Mouse (Mus musculus) liver, embryonic 12.5 days (tissue): Measurements from ENCODE around the gene Pkdrej. TPM values are rescaled to one million over a fixed set of nuclear protein-coding genes. Genes with fewer than 3 reads are reported as not detected.
A peak's percentile ranks its signal among the peaks of the same experiment; 100 is the strongest.
"Not testable (repeated sequence)": the region's sequence is repeated elsewhere in the genome, so short reads cannot be mapped to it uniquely, and the experiment has no call there.

ENCODE experiments used
- ATAC-seq: fragments of 200-750 bp; cut with Nextera tagmentation; 2 replicates; pipeline ENCODE4 v1.8.0; 2017; ENCODE audit warnings: moderate number of reproducible peaks, mild to moderate bottlenecking, moderate library complexity
- H3K27ac ChIP-seq: fragments of 300-500 bp; sonication (generic); 2 replicates; pipeline ENCODE4 v1.5.1; 2016; ENCODE audit warnings: mild to moderate bottlenecking
- H3K27me3 ChIP-seq: fragments of 300-500 bp; sonication (generic); replicated peaks from 2 replicates; pipeline ENCODE4 v1.6.1; 2016; ENCODE audit warnings: mild to moderate bottlenecking, moderate library complexity
- H3K36me3 ChIP-seq: fragments of 300-500 bp; sonication (generic); 2 replicates; pipeline ENCODE4 v1.6.1; 2016; ENCODE audit warnings: mild to moderate bottlenecking, moderate library complexity
- H3K4me1 ChIP-seq: fragments of 300-500 bp; sonication (generic); 2 replicates; pipeline ENCODE4 v1.6.1; 2016
- H3K4me2 ChIP-seq: fragments of 300-500 bp; sonication (generic); 2 replicates; pipeline ENCODE4 v1.6.1; 2016; ENCODE audit warnings: mild to moderate bottlenecking, moderate library complexity
- H3K4me3 ChIP-seq: fragments of 300-500 bp; sonication (generic); 2 replicates; pipeline ENCODE4 v1.5.1; 2016; ENCODE audit warnings: mild to moderate bottlenecking, moderate library complexity
- H3K9ac ChIP-seq: fragments of 300-500 bp; sonication (generic); 2 replicates; pipeline ENCODE4 v1.6.1; 2016; ENCODE audit warnings: mild to moderate bottlenecking, moderate library complexity
- H3K9me3 ChIP-seq: fragments of 300-500 bp; sonication (generic); replicated peaks from 2 replicates; pipeline ENCODE4 v1.6.1; 2016; ENCODE audit warnings: mild to moderate bottlenecking, moderate library complexity
- WGBS: fragments of 180-500 bp; shearing (Covaris S2); methylation state at CpG from one replicate; pipeline ENCODE4 v1.1.7; 2016; ENCODE audit not compliant: insufficient replicate concordance; 5-methylcytosine and 5-hydroxymethylcytosine counted together
- polyA plus RNA-seq: library from polyadenylated mRNA; unstranded; fragments of >200 nt; fragmentation: Nextera tagmentation; extraction: Ambion mirVana; gene quantifications from 2 replicates; pipeline ENCODE4 v1.2.1, GENCODE M21; 2016

Pkdrej gene
- 0.07 and 0.12 TPM in 2 replicates for polyA plus RNA-seq

DNA sequence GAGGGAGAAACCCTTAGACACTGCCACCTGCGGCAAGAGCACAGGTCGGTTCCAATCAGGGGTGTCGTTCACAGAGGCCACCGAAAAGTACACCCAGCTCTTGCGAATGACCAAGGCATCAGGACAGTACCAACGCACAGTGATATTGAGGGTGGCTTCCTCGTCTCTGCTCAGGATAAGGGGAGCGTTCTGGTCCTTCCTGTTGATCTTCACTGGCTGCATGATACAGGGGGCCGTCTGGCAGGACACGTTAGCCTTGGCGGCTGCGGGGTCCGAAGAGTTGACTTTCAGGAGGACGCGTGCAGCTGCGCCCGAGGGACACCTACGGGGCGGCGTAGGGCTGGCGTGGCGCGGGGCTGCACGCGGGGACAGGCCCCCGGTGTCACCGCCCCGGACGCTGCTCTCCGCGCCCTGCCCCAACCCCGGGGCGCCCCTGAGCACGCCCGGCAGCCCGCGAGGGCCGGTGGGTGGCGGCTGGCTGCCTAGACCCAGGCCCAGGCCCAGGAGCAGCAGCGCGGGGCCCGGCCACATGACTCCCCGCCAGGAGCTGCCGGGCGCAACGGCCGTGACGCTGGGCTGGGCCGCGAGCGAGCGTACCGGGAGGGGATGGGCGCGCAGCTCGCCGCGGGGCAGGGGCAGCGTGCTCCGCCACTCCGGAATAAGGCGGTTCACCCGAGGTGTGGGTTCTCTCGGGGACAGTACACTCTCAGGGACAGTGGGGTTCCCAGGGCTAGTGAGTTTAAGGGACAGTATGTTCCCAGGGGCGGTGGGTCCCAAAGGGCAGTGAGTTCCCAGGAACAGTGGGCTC lies at the start of gene Pkdrej:
Pkdrej (minus strand) TSS at position 532 of the 808 bp plus-strand sequence.
- Histone ChIP-seq H3K27ac (no peak within 1 kb of the TSS), H3K36me3 (no peaks in the 10 kb centered on the region), H3K9ac (peak within 1 kb of the TSS; percentile 70), H3K4me2 (peak within 1 kb of the TSS; percentile 88), H3K27me3 (peaks cover 53% of the 10 kb centered on the region), H3K4me3 (peak within 1 kb of the TSS; percentile 58), H3K4me1 (peaks cover 13% of the 10 kb centered on the region), H3K9me3 (peaks cover 32% of the 10 kb centered on the region)
- 2% methylated on average over 64 of the region's 65 CpGs for WGBS
- peak; percentile 73 for ATAC-seq

DNA sequence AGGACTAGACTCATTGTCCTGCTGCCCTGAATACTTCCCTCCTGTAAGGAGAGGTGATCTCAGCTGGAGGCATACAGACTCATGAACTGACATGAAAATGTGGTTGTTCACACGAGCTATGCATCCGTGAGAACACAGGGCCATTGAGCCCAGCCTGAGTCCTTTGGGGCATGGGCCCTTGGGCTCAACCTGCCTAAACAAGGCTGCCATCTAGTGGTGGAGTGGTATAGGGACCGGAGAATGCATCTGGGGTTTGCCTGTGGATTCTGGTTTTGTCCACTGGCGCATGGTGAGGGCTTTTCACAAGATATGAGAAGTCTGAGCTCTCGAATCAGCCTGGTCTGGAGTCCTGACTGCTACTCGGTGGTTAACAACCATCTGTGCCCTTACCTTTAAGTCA lies 46.2 kb upstream of the Pkdrej start:
- no peak overlapping the region for H3K27ac ChIP-seq
- 39% methylated on average over 6 of the region's 6 CpGs for WGBS
- 0 out of 2 replicates have a peak, but pooled peaks cover under 1% of the 10 kb centered on the region for H3K4me1 ChIP-seq
- peaks cover 100% of the 10 kb centered on the region for H3K36me3 ChIP-seq
- no peaks in the 10 kb centered on the region for H3K27me3 ChIP-seq
- H3K4me2 ChIP-seq, result no peak overlapping the region
- no peak overlapping the region for H3K4me3 ChIP-seq
- no peaks in the 10 kb centered on the region for H3K9me3 ChIP-seq
- no peak overlapping the region for H3K9ac ChIP-seq
- ATAC-seq, result peak; percentile 70

DNA sequence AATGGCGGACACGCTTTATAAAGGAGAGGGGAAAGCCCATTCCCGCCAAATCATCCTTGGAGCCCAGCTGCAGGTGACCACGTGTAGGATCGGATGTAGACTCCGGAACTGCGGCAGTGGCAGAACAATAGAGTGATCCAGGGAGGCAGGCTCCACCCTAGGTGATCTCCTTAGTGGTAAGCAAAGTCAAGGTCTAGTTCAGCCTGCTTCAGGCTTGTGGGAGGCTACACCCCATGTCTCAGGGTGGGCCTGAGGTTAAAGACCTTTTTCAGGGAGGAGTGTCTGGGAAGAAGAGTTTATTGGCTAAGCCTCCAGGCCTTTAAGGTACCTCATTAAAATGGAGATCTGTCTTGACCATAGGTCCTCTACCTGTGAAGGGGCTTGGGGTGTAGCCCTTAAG lies 44.4 kb upstream of the Pkdrej start:
- not testable (repeated sequence) for H3K27ac ChIP-seq, H3K9ac ChIP-seq
- 89% methylated on average over 7 of the region's 7 CpGs for WGBS

GRCm38 (mm10) chr15:85859490-85860031 lies 38.0 kb upstream of the Pkdrej start, which contains the start of gene Gtse1:
Gene Gtse1 (plus strand): TSS chr15:85859745.
- peaks cover 39% of the 10 kb centered on the region for H3K36me3 ChIP-seq
- peak; percentile 98 for ATAC-seq
- H3K9ac ChIP-seq, result peak within 1 kb of the TSS; percentile 82
- under 1% methylated on average over 42 of the region's 42 CpGs for WGBS
- peak within 1 kb of the TSS; percentile 80 for H3K27ac ChIP-seq
- H3K4me2 ChIP-seq, result peak within 1 kb of the TSS; percentile 86
- peak within 1 kb of the TSS; percentile 70 for H3K4me3 ChIP-seq
- H3K9me3 ChIP-seq, result no peaks in the 10 kb centered on the region
- H3K27me3 ChIP-seq, result no peaks in the 10 kb centered on the region
- H3K4me1 ChIP-seq, result peaks cover 31% of the 10 kb centered on the region

More for the DNA sequence above, 44.4 kb upstream of the Pkdrej start:
- H3K4me3 ChIP-seq, H3K9me3 ChIP-seq, H3K4me2 ChIP-seq, H3K27me3 ChIP-seq, ATAC-seq: not testable (repeated sequence)
- H3K36me3 ChIP-seq, result peaks cover 100% of the 10 kb centered on the region
- H3K4me1 ChIP-seq, result peaks cover 12% of the 10 kb centered on the region

DNA sequence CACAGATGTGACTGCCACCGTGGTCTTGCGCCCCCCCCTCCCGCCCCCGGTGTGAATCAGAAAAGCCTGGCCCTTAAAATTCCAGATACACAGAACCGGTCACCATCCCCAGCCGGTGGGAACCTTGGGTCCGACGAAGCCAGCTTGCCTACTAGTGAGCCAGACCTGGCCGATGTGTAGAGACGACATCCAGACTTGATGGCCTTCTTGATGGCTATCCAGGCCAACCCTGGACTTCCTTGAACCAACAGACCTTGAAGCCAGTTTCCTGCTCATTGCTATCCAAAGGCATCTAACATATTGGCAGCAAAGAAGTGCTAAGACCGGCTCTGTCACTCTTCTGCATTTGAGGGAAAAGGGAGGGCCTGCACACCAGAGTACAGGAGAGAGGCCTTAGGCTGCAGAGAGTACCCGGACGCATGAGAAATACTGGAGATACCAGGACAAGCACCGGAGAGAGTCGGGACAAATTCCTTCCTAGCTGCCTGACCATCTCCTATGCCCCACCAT lies 37.5 kb upstream of the Pkdrej start:
- peak overlapping the region; percentile 86 for H3K4me2 ChIP-seq
- H3K27me3 ChIP-seq, result no peaks in the 10 kb centered on the region

GRCm38 (mm10) chr15:85851656-85852392 lies 30.3 kb upstream of the Pkdrej start:
- ATAC-seq, result no peak
- Histone ChIP-seq H3K9me3 (no peaks in the 10 kb centered on the region), H3K27ac (no peak overlapping the region), H3K36me3 (0 out of 2 replicates have a peak, but pooled peaks cover 4% of the 10 kb centered on the region), H3K4me3 (no peak overlapping the region), H3K9ac (no peak overlapping the region), H3K4me2 (no peak overlapping the region), H3K27me3 (no peaks in the 10 kb centered on the region), H3K4me1 (no peaks in the 10 kb centered on the region)
- WGBS, result 66% methylated on average over 12 of the region's 12 CpGs

More for the DNA sequence above, 37.5 kb upstream of the Pkdrej start:
- ATAC-seq, result 0 out of 2 replicates have a peak, but pooled peaks have one; percentile 0
- peaks cover 31% of the 10 kb centered on the region for H3K4me1 ChIP-seq
- peak overlapping the region; percentile 70 for H3K4me3 ChIP-seq
- peak overlapping the region; percentile 82 for H3K9ac ChIP-seq
- H3K9me3 ChIP-seq, result no peaks in the 10 kb centered on the region
- peaks cover 34% of the 10 kb centered on the region for H3K36me3 ChIP-seq
- peak overlapping the region; percentile 53; the same call in 1 of the 2 replicates for H3K27ac ChIP-seq
- 11% methylated on average over 15 of the region's 15 CpGs for WGBS

DNA sequence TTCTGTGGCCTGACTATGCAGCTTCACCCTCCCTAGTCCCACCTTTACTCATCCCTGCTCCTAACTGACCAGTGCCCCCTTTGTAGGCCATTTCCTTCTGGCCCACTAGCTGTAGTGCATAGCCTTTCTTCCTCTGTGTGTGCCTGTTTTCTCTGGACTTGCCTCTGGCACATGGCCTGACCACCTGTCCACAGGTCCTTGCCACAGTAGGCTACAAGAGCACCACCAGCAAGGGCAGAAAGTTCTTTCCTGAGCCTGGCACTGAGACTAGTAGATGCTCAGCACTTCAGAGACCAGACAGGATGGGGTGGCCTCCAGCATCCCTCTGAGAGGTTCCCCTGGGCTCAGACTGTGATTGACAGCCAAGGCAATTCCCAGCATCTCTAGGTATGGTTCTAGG lies 23.5 kb upstream of the Pkdrej start:
- Histone ChIP-seq H3K9me3 (no peaks in the 10 kb centered on the region), H3K4me2 (no peak overlapping the region), H3K36me3 (0 out of 2 replicates have a peak, but pooled peaks cover 8% of the 10 kb centered on the region), H3K4me1 (peaks cover 18% of the 10 kb centered on the region), H3K9ac (no peak overlapping the region), H3K27me3 (no peaks in the 10 kb centered on the region), H3K27ac (no peak overlapping the region), H3K4me3 (no peak overlapping the region)
- ATAC-seq, result no peak

DNA sequence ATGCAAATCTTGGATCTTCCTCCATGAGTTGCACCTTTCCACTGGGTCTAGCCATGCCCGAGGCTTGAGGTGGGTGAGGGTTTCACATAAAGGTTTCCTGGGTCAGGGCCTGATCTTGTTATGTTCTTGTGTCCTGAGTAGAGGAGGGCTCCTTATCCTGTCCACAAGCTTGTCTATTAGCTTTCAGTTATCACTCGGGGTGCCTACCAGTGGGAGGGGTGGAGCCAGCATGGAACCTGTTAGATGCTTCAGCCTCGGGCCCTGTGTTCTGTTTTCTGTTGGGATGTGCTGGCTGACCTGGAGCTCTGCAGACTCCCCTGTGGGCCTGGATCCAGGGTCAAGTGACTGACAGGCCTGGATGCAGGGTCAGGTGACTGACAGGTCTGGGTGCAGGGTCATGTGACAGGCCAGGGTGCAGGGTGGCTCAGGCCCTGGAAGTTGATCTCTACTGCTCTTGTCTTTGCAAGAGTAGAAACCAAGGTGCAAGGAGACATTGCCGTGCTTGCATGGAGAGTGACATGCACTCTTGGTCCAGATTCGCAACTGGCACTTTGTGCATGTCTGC lies 20.3 kb upstream of the Pkdrej start:
- Histone ChIP-seq H3K36me3 (0 out of 2 replicates have a peak, but pooled peaks cover 8% of the 10 kb centered on the region), H3K9me3 (no peaks in the 10 kb centered on the region), H3K4me2 (no peak overlapping the region), H3K27me3 (no peaks in the 10 kb centered on the region), H3K9ac (no peak overlapping the region), H3K27ac (no peak overlapping the region), H3K4me3 (no peak overlapping the region), H3K4me1 (peaks cover 18% of the 10 kb centered on the region)
- WGBS, result 59% methylated on average over 5 of the region's 5 CpGs
- ATAC-seq, result peak; percentile 53

- no peak; the same call in 1 of the 2 replicates for ATAC-seq
- no peak overlapping the region for H3K9ac ChIP-seq
- WGBS, result 37% methylated on average over 6 of the region's 6 CpGs
These were observed 19.4 kb upstream of the Pkdrej start for GRCm38 (mm10) chr15:85840983-85841382.

DNA sequence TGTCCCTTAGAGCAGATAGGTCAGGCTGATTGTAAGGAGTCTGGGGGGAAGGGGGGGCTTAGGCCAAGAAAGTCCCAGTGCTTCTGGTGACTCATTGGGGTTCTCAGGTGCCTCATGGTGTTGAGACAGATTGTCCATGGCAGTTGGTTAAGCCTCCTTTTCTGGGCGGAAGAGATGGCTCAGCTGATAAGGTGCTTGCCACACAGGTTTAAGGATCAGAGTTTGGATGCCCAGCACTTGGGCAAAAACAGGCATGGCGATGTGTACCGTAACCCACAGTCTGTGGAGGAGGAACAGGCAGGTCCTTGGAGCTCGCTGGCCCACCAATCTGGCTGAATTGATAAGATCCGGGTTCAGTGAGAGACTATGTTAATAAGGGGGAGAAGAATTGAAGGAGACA lies 15.4 kb upstream of the Pkdrej start:
- Histone ChIP-seq H3K9ac (no peak overlapping the region), H3K9me3 (no peaks in the 10 kb centered on the region), H3K4me1 (peaks cover 30% of the 10 kb centered on the region), H3K27ac (no peak overlapping the region), H3K27me3 (no peaks in the 10 kb centered on the region), H3K4me3 (no peak overlapping the region), H3K36me3 (0 out of 2 replicates have a peak, but pooled peaks cover 4% of the 10 kb centered on the region), H3K4me2 (no peak overlapping the region)
- 69% methylated on average over 5 of the region's 5 CpGs for WGBS
- ATAC-seq, result no peak

More at GRCm38 (mm10) chr15:85840983-85841382, 19.4 kb upstream of the Pkdrej start:
- H3K4me3 ChIP-seq, result no peak overlapping the region
- 0 out of 2 replicates have a peak, but pooled peaks cover 8% of the 10 kb centered on the region for H3K36me3 ChIP-seq
- H3K4me2 ChIP-seq, result no peak overlapping the region
- H3K4me1 ChIP-seq, result peaks cover 18% of the 10 kb centered on the region
- no peaks in the 10 kb centered on the region for H3K27me3 ChIP-seq
- H3K27ac ChIP-seq, result no peak overlapping the region
- H3K9me3 ChIP-seq, result no peaks in the 10 kb centered on the region

DNA sequence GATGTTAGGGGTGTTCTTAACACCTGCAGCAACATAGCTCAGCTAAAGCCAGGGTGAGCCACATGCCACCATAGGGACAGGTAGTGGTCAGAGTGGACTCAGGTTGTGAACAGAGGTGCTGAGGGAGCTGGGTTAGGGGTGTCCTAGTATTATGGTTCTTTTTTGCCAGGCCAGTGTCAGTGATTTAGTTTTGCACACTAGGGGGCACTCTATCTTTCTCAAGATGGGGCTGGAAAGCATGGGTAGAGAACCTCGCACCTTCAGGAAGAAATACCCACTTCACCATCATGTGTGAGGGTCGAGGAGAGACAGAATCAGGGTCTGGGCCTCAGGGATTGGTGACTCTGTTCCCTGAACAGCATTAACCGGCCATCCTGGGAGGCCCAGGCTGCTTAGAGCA lies 13.8 kb upstream of the Pkdrej start:
- 45% methylated on average over 3 of the region's 3 CpGs for WGBS
- Histone ChIP-seq H3K4me3 (no peak overlapping the region), H3K4me1 (peaks cover 26% of the 10 kb centered on the region), H3K36me3 (no peaks in the 10 kb centered on the region), H3K9ac (no peak overlapping the region), H3K27me3 (no peaks in the 10 kb centered on the region), H3K27ac (no peak overlapping the region), H3K9me3 (no peaks in the 10 kb centered on the region), H3K4me2 (no peak overlapping the region)
- no peak for ATAC-seq
